Mouse (Mus musculus): ENCODE measurements around the gene Pid1. TPM values are rescaled to one million over a fixed set of nuclear protein-coding genes. Genes with fewer than 3 reads are reported as not detected.

Gene Pid1
- polyA plus RNA-seq, 1 experiment from 2014 or later, result 67.0 TPM

DNA sequence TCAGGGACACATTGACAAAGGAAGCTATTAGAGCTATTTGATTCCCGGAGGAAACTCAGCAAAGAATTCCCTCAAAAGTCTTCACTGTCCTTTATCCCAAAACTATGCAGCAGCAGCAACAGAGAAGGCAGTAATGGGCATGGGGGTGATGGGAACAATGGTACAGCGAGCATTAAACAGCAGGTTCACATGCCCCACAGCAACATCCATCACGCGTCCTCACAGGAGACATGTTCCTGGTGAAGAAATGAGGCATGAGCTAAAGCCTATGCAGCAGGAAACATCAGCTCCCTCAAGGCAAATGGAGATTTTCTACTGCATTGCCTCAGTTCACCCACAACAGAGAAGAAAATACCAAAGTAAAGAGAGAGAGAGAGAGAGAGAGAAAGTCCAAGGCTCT lies 231.5 kb downstream of the Pid1 start:
- no peak overlapping the region for H3K9ac ChIP-seq (replicated peaks; ENCODE audit: low read depth, low read length)
- H3K27me3 ChIP-seq (replicated peaks; ENCODE audit: control insufficient read depth, insufficient read depth, low read length), result no peaks in the 10 kb centered on the region
- H3K27ac ChIP-seq (ENCODE audit: low read length), result no peak overlapping the region
- 56% methylated on average over 4 of the region's 4 CpGs for WGBS
- H3K4me3 ChIP-seq (replicated peaks; ENCODE audit: low read length), result no peak overlapping the region
- H3K9me3 ChIP-seq (ENCODE audit: control insufficient read depth, low read length), result 0 out of 2 replicates have a peak, but pooled peaks cover 4% of the 10 kb centered on the region
- ATAC-seq, result no peak
- H3K4me1 ChIP-seq (replicated peaks; ENCODE audit: control insufficient read depth, insufficient read depth, low read length), result 0 out of 2 replicates have a peak, but pooled peaks cover 3% of the 10 kb centered on the region
- no peak overlapping the region for H3K4me2 ChIP-seq (ENCODE audit: low read length)
- H3K36me3 ChIP-seq (ENCODE audit: control insufficient read depth, insufficient read depth), result no peaks in the 10 kb centered on the region

- Histone ChIP-seq H3K36me3 (ENCODE audit: control insufficient read depth, insufficient read depth) (no peaks in the 10 kb centered on the region), H3K4me2 (ENCODE audit: low read length) (no peak overlapping the region), H3K9ac (replicated peaks; ENCODE audit: low read depth, low read length) (no peak overlapping the region), H3K27ac (ENCODE audit: low read length) (no peak overlapping the region), H3K4me3 (replicated peaks; ENCODE audit: low read length) (no peak overlapping the region), H3K27me3 (replicated peaks; ENCODE audit: control insufficient read depth, insufficient read depth, low read length) (no peaks in the 10 kb centered on the region), H3K4me1 (replicated peaks; ENCODE audit: control insufficient read depth, insufficient read depth, low read length) (0 out of 2 replicates have a peak, but pooled peaks cover 3% of the 10 kb centered on the region), H3K9me3 (ENCODE audit: control insufficient read depth, low read length) (0 out of 2 replicates have a peak, but pooled peaks cover 2% of the 10 kb centered on the region)
- 52% methylated on average over 1 of the region's 1 CpGs for WGBS
- ATAC-seq, result no peak
Measured at GRCm38 (mm10) chr1:84131799-84132198, 232.2 kb downstream of the Pid1 start.

DNA sequence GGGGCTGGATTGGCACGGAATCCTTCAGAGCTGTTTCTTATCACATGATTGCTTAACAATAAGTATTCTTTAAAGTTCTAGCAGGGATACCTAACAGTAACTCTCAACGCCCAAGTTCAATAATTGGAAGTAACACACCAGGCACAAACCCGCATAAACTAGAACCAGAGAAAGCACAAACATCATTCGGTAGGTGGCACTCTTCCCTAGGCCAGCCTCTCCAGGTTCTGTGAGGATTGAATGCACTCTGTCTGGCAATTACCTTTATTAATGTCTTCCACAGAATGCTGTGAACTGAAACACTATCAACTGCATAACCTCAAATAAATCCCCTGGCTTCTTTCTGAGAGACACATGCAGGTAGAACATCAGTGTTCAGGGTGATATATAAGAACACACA lies 235.5 kb downstream of the Pid1 start:
- no peak overlapping the region for H3K9ac ChIP-seq (replicated peaks; ENCODE audit: low read depth, low read length)
- H3K4me2 ChIP-seq (ENCODE audit: low read length), result no peak overlapping the region
- WGBS, result 56% methylated on average over 4 of the region's 4 CpGs
- H3K36me3 ChIP-seq (ENCODE audit: control insufficient read depth, insufficient read depth), result no peaks in the 10 kb centered on the region
- no peak overlapping the region for H3K27ac ChIP-seq (ENCODE audit: low read length)
- ATAC-seq, result no peak
- 0 out of 2 replicates have a peak, but pooled peaks cover 3% of the 10 kb centered on the region for H3K4me1 ChIP-seq (replicated peaks; ENCODE audit: control insufficient read depth, insufficient read depth, low read length)
- no peaks in the 10 kb centered on the region for H3K9me3 ChIP-seq (ENCODE audit: control insufficient read depth, low read length)
- H3K4me3 ChIP-seq (replicated peaks; ENCODE audit: low read length), result no peak overlapping the region
- H3K27me3 ChIP-seq (replicated peaks; ENCODE audit: control insufficient read depth, insufficient read depth, low read length), result no peaks in the 10 kb centered on the region

DNA sequence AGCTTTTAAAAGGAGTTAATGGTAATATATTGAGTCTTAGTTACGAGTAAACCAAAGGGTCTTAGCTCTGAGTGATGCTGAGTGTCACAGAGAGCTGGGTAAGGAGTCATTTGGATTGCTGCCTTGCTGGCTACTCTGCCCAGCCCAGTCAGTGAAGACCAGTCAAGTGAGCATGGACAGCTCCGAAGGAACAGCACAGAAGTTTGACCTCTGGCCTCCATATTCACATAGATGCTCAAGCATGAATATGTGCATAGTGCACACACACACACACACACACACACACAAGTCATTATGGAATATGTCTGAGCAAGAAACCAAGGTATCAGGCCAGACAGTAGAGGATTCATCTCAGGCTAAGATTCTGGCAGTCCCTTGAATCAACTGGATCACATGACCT lies 244.7 kb downstream of the Pid1 start:
- Histone ChIP-seq H3K27ac (ENCODE audit: low read length) (no peak overlapping the region), H3K9ac (replicated peaks; ENCODE audit: low read depth, low read length) (no peak overlapping the region), H3K4me1 (replicated peaks; ENCODE audit: control insufficient read depth, insufficient read depth, low read length) (peaks cover 2% of the 10 kb centered on the region; the same call in 1 of the 2 replicates), H3K4me2 (ENCODE audit: low read length) (no peak overlapping the region), H3K9me3 (ENCODE audit: control insufficient read depth, low read length) (no peaks in the 10 kb centered on the region), H3K36me3 (ENCODE audit: control insufficient read depth, insufficient read depth) (no peaks in the 10 kb centered on the region), H3K4me3 (replicated peaks; ENCODE audit: low read length) (no peak overlapping the region), H3K27me3 (replicated peaks; ENCODE audit: control insufficient read depth, insufficient read depth, low read length) (no peaks in the 10 kb centered on the region)
- no peak for ATAC-seq
- WGBS, result 75% methylated on average over 2 of the region's 2 CpGs

DNA sequence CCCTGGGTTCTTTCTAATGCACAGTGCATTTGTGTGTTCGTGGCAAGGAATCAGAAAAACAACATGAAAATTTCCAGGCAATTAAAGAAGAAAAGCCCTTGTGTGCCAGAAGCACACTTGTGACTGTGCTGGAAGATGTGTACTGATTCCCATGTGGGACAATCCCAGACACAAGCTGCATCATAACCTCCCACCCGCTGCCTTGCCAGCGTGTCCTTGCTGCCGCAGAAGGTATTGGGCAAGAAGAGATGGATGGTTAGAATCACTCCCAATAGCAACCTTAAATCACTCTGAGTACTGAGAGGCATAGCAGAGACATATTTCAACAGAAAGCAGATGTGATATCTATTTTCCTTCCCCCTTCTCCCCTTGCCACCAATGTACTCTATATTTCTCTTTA lies 257.2 kb downstream of the Pid1 start:
- Histone ChIP-seq H3K36me3 (ENCODE audit: control insufficient read depth, insufficient read depth) (no peaks in the 10 kb centered on the region), H3K9me3 (ENCODE audit: control insufficient read depth, low read length) (no peaks in the 10 kb centered on the region), H3K27ac (ENCODE audit: low read length) (no peak overlapping the region), H3K4me3 (replicated peaks; ENCODE audit: low read length) (no peak overlapping the region), H3K4me1 (replicated peaks; ENCODE audit: control insufficient read depth, insufficient read depth, low read length) (0 out of 2 replicates have a peak, but pooled peaks cover 7% of the 10 kb centered on the region), H3K27me3 (replicated peaks; ENCODE audit: control insufficient read depth, insufficient read depth, low read length) (no peaks in the 10 kb centered on the region), H3K9ac (replicated peaks; ENCODE audit: low read depth, low read length) (no peak overlapping the region), H3K4me2 (ENCODE audit: low read length) (no peak overlapping the region)
- ATAC-seq, result no peak
- 88% methylated on average over 4 of the region's 4 CpGs for WGBS

DNA sequence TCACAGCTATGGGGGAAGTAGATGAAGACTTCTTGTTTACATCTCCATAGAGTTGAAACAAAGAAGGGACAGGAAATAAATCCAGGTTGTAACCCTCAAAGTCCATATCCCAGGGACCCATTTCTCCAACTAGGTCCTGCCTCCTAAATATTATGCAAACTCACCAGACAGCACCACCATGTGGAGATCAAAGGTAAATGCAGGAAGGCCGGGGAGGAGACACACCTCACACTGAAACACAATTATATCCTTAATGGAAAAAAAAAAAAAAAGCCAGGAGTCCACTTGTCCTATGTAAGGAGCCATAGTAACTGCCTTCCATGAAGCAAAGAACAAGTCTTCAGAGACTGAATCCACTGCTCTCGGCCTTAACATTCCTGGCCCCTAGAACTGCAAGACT lies 261.9 kb downstream of the Pid1 start:
- Histone ChIP-seq H3K9me3 (ENCODE audit: control insufficient read depth, low read length) (0 out of 2 replicates have a peak, but pooled peaks cover 4% of the 10 kb centered on the region), H3K4me3 (replicated peaks; ENCODE audit: low read length) (no peak overlapping the region), H3K27ac (ENCODE audit: low read length) (no peak overlapping the region), H3K9ac (replicated peaks; ENCODE audit: low read depth, low read length) (no peak overlapping the region), H3K36me3 (ENCODE audit: control insufficient read depth, insufficient read depth) (no peaks in the 10 kb centered on the region), H3K4me1 (replicated peaks; ENCODE audit: control insufficient read depth, insufficient read depth, low read length) (0 out of 2 replicates have a peak, but pooled peaks cover 4% of the 10 kb centered on the region), H3K4me2 (ENCODE audit: low read length) (no peak overlapping the region), H3K27me3 (replicated peaks; ENCODE audit: control insufficient read depth, insufficient read depth, low read length) (no peaks in the 10 kb centered on the region)
- ATAC-seq, result no peak
- WGBS, result 76% methylated on average over 2 of the region's 2 CpGs

- ATAC-seq, result no peak
- Histone ChIP-seq H3K27ac (ENCODE audit: low read length) (no peak overlapping the region), H3K4me1 (replicated peaks; ENCODE audit: control insufficient read depth, insufficient read depth, low read length) (no peaks in the 10 kb centered on the region), H3K4me3 (replicated peaks; ENCODE audit: low read length) (no peak overlapping the region), H3K36me3 (ENCODE audit: control insufficient read depth, insufficient read depth) (no peaks in the 10 kb centered on the region), H3K27me3 (replicated peaks; ENCODE audit: control insufficient read depth, insufficient read depth, low read length) (no peaks in the 10 kb centered on the region), H3K9ac (replicated peaks; ENCODE audit: low read depth, low read length) (no peak overlapping the region), H3K9me3 (ENCODE audit: control insufficient read depth, low read length) (0 out of 2 replicates have a peak, but pooled peaks cover 4% of the 10 kb centered on the region), H3K4me2 (ENCODE audit: low read length) (no peak overlapping the region)
Measured at GRCm38 (mm10) chr1:84097398-84097797, 266.6 kb downstream of the Pid1 start.

- 77% methylated on average over 2 of the region's 2 CpGs for WGBS
- no peak for ATAC-seq
- H3K4me2 ChIP-seq (ENCODE audit: low read length), result no peak overlapping the region
Measured at GRCm38 (mm10) chr1:84093291-84093690, 270.7 kb downstream of the Pid1 start.

DNA sequence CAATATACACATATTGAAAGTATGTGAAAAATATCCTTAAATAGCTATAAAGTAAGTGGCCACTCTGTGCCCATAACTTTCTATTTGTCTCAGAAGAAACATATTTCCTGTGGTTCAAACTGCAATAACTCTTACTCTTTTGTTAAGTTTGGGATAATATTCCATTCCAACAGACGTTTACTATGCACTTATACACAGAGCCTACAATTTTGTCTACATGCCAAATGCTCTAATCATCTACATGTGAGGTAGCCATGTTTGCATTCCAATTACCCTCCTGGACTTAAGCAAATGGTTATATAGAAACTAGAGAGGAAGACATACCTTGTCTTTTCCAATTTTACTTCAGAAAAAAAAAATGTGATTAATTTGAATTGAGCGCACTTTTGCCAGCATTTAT lies 274.3 kb downstream of the Pid1 start:
- WGBS, result 69% methylated on average over 2 of the region's 2 CpGs
- H3K4me2 ChIP-seq (ENCODE audit: low read length), result no peak overlapping the region
- H3K27me3 ChIP-seq (replicated peaks; ENCODE audit: control insufficient read depth, insufficient read depth, low read length), result no peaks in the 10 kb centered on the region
- no peaks in the 10 kb centered on the region for H3K9me3 ChIP-seq (ENCODE audit: control insufficient read depth, low read length)
- H3K36me3 ChIP-seq (ENCODE audit: control insufficient read depth, insufficient read depth), result no peaks in the 10 kb centered on the region
- no peak overlapping the region for H3K4me3 ChIP-seq (replicated peaks; ENCODE audit: low read length)
- no peak overlapping the region for H3K27ac ChIP-seq (ENCODE audit: low read length)
- H3K9ac ChIP-seq (replicated peaks; ENCODE audit: low read depth, low read length), result no peak overlapping the region
- H3K4me1 ChIP-seq (replicated peaks; ENCODE audit: control insufficient read depth, insufficient read depth, low read length), result peaks cover 6% of the 10 kb centered on the region; the same call in 1 of the 2 replicates
- no peak for ATAC-seq

More at GRCm38 (mm10) chr1:84093291-84093690, 270.7 kb downstream of the Pid1 start:
- Histone ChIP-seq H3K4me3 (replicated peaks; ENCODE audit: low read length) (no peak overlapping the region), H3K27me3 (replicated peaks; ENCODE audit: control insufficient read depth, insufficient read depth, low read length) (no peaks in the 10 kb centered on the region), H3K27ac (ENCODE audit: low read length) (no peak overlapping the region), H3K9ac (replicated peaks; ENCODE audit: low read depth, low read length) (no peak overlapping the region), H3K9me3 (ENCODE audit: control insufficient read depth, low read length) (no peaks in the 10 kb centered on the region), H3K36me3 (ENCODE audit: control insufficient read depth, insufficient read depth) (no peaks in the 10 kb centered on the region), H3K4me1 (replicated peaks; ENCODE audit: control insufficient read depth, insufficient read depth, low read length) (no peaks in the 10 kb centered on the region)

- Histone ChIP-seq H3K36me3 (ENCODE audit: control insufficient read depth, insufficient read depth) (no peaks in the 10 kb centered on the region), H3K9ac (replicated peaks; ENCODE audit: low read depth, low read length) (no peak overlapping the region), H3K4me2 (ENCODE audit: low read length) (no peak overlapping the region), H3K4me1 (replicated peaks; ENCODE audit: control insufficient read depth, insufficient read depth, low read length) (peaks cover 6% of the 10 kb centered on the region; the same call in 1 of the 2 replicates), H3K27me3 (replicated peaks; ENCODE audit: control insufficient read depth, insufficient read depth, low read length) (no peaks in the 10 kb centered on the region), H3K4me3 (replicated peaks; ENCODE audit: low read length) (no peak overlapping the region), H3K9me3 (ENCODE audit: control insufficient read depth, low read length) (no peaks in the 10 kb centered on the region), H3K27ac (ENCODE audit: low read length) (0 out of 2 replicates have a peak overlapping the region, but pooled peaks have one; percentile 5)
- WGBS, result 83% methylated on average over 2 of the region's 2 CpGs
- ATAC-seq, result no peak
Measured at GRCm38 (mm10) chr1:84087957-84088356, 276.0 kb downstream of the Pid1 start.
